Mouse (Mus musculus) limb, embryonic 10.5 days (tissue): ENCODE measurements at regions not wholly inside any gene's neighbourhood (a gene's known extent, or its start where the extent isn't known, plus 50 kb on each side); places are given as distances from the start of the nearest gene placed in this dataset.

Source experiments
- DNase-seq: peaks from one replicate; pipeline ENCODE4 v3.0.0-alpha.2; 2017; ENCODE audit warnings: low spot score
- H3K27ac ChIP-seq: fragments of 300-500 bp; sonication (generic); 2 replicates; pipeline ENCODE4 v1.5.1; 2016; ENCODE audit warnings: mild to moderate bottlenecking
- H3K27me3 ChIP-seq: fragments of 300-500 bp; sonication (generic); 2 replicates; pipeline ENCODE4 v1.6.1; 2016; ENCODE audit warnings: low read depth, mild to moderate bottlenecking; ENCODE audit not compliant: poor library complexity, severe bottlenecking
- H3K36me3 ChIP-seq: fragments of 300-500 bp; sonication (generic); 2 replicates; pipeline ENCODE4 v1.6.1; 2016; ENCODE audit warnings: mild to moderate bottlenecking, moderate library complexity
- H3K4me1 ChIP-seq: fragments of 300-500 bp; sonication (generic); 2 replicates; pipeline ENCODE4 v1.6.1; 2016
- H3K4me3 ChIP-seq: fragments of 300-500 bp; sonication (generic); 2 replicates; pipeline ENCODE4 v1.5.1; 2016; ENCODE audit warnings: mild to moderate bottlenecking, moderate library complexity
- H3K9me3 ChIP-seq: fragments of 300-500 bp; sonication (generic); replicated peaks from 2 replicates; pipeline ENCODE4 v1.6.1; 2016; ENCODE audit warnings: mild to moderate bottlenecking
- WGBS: fragments of 180-500 bp; shearing (Covaris S2); methylation state at CpG from one replicate; pipeline ENCODE4 v1.1.7; 2016; 5-methylcytosine and 5-hydroxymethylcytosine counted together

- H3K27ac ChIP-seq = no peak overlapping the region
- no peaks in the 10 kb centered on the region for H3K9me3 ChIP-seq
These were observed 105.7 kb upstream of the Lmo4 start for GRCm38 (mm10) chr3:144310748-144311147.

GRCm38 (mm10) chr3:144308616-144309015 lies 103.6 kb upstream of the Lmo4 start:
- DNase-seq = no peak
- H3K36me3 ChIP-seq = no peaks in the 10 kb centered on the region
- WGBS = 93% methylated on average over 4 of the region's 4 CpGs
- H3K27me3 ChIP-seq = no peaks in the 10 kb centered on the region
- no peaks in the 10 kb centered on the region for H3K9me3 ChIP-seq
- no peak overlapping the region for H3K4me3 ChIP-seq
- H3K4me1 ChIP-seq = peaks cover 34% of the 10 kb centered on the region
- H3K27ac ChIP-seq = no peak overlapping the region

More at GRCm38 (mm10) chr3:144310748-144311147, 105.7 kb upstream of the Lmo4 start:
- WGBS = 92% methylated on average over 5 of the region's 5 CpGs
- Histone ChIP-seq H3K36me3 (no peaks in the 10 kb centered on the region), H3K4me3 (no peak overlapping the region), H3K27me3 (no peaks in the 10 kb centered on the region), H3K4me1 (peaks cover 35% of the 10 kb centered on the region)
- DNase-seq = no peak

GRCm38 (mm10) chr3:144307557-144307956 lies 102.5 kb upstream of the Lmo4 start:
- DNase-seq = no peak
- WGBS = 83% methylated on average over 3 of the region's 3 CpGs
- Histone ChIP-seq H3K27me3 (no peaks in the 10 kb centered on the region), H3K9me3 (no peaks in the 10 kb centered on the region), H3K4me3 (no peak overlapping the region), H3K27ac (no peak overlapping the region), H3K4me1 (peaks cover 31% of the 10 kb centered on the region), H3K36me3 (no peaks in the 10 kb centered on the region)

- Histone ChIP-seq H3K9me3 (no peaks in the 10 kb centered on the region), H3K27me3 (no peaks in the 10 kb centered on the region), H3K4me1 (peaks cover 27% of the 10 kb centered on the region), H3K36me3 (no peaks in the 10 kb centered on the region), H3K27ac (peak overlapping the region; percentile 50; the same call in 1 of the 2 replicates), H3K4me3 (no peak overlapping the region)
- 76% methylated on average over 4 of the region's 4 CpGs for WGBS
- DNase-seq = no peak
These were observed 100.4 kb upstream of the Lmo4 start for GRCm38 (mm10) chr3:144305456-144305855.

- H3K9me3 ChIP-seq = no peaks in the 10 kb centered on the region
- 0 out of 2 replicates have a peak overlapping the region, but pooled peaks have one; percentile 1 for H3K27ac ChIP-seq
- H3K4me1 ChIP-seq = peaks cover 27% of the 10 kb centered on the region
- WGBS = 44% methylated on average over 4 of the region's 4 CpGs
- H3K27me3 ChIP-seq = no peaks in the 10 kb centered on the region
- no peak for DNase-seq
- no peak overlapping the region for H3K4me3 ChIP-seq
- no peaks in the 10 kb centered on the region for H3K36me3 ChIP-seq
These were observed 99.9 kb upstream of the Lmo4 start for GRCm38 (mm10) chr3:144304924-144305323.

GRCm38 (mm10) chr3:144302626-144303025 lies 97.6 kb upstream of the Lmo4 start:
- Histone ChIP-seq H3K4me1 (peaks cover 18% of the 10 kb centered on the region), H3K27ac (no peak overlapping the region), H3K36me3 (no peaks in the 10 kb centered on the region), H3K9me3 (no peaks in the 10 kb centered on the region), H3K4me3 (no peak overlapping the region), H3K27me3 (no peaks in the 10 kb centered on the region)
- DNase-seq = no peak
- 92% methylated on average over 3 of the region's 3 CpGs for WGBS

- peaks cover 18% of the 10 kb centered on the region for H3K4me1 ChIP-seq
- H3K27ac ChIP-seq = no peak overlapping the region
- no peaks in the 10 kb centered on the region for H3K9me3 ChIP-seq
- WGBS = 79% methylated on average over 3 of the region's 3 CpGs
- no peak for DNase-seq
- H3K27me3 ChIP-seq = no peaks in the 10 kb centered on the region
- no peak overlapping the region for H3K4me3 ChIP-seq
- no peaks in the 10 kb centered on the region for H3K36me3 ChIP-seq
These were observed 96.0 kb upstream of the Lmo4 start for GRCm38 (mm10) chr3:144301068-144301467.

GRCm38 (mm10) chr3:144299239-144299638 lies 94.2 kb upstream of the Lmo4 start:
- no peak for DNase-seq
- no peaks in the 10 kb centered on the region for H3K27me3 ChIP-seq

GRCm38 (mm10) chr3:144289489-144289888 lies 84.5 kb upstream of the Lmo4 start:
- Histone ChIP-seq H3K4me1 (no peaks in the 10 kb centered on the region; the same call in 1 of the 2 replicates), H3K36me3 (no peaks in the 10 kb centered on the region), H3K27ac (no peak overlapping the region; the same call in 1 of the 2 replicates), H3K27me3 (no peaks in the 10 kb centered on the region), H3K9me3 (no peaks in the 10 kb centered on the region), H3K4me3 (no peak overlapping the region)
- WGBS = 76% methylated on average over 3 of the region's 3 CpGs
- DNase-seq = no peak

More at GRCm38 (mm10) chr3:144299239-144299638, 94.2 kb upstream of the Lmo4 start:
- Histone ChIP-seq H3K9me3 (no peaks in the 10 kb centered on the region), H3K27ac (no peak overlapping the region), H3K36me3 (no peaks in the 10 kb centered on the region), H3K4me1 (no peaks in the 10 kb centered on the region), H3K4me3 (no peak overlapping the region)
- 95% methylated on average over 5 of the region's 5 CpGs for WGBS

- Histone ChIP-seq H3K36me3 (no peaks in the 10 kb centered on the region), H3K27me3 (no peaks in the 10 kb centered on the region), H3K4me1 (no peaks in the 10 kb centered on the region; the same call in 1 of the 2 replicates), H3K4me3 (no peak overlapping the region), H3K27ac (no peak overlapping the region), H3K9me3 (no peaks in the 10 kb centered on the region)
- 83% methylated on average over 8 of the region's 8 CpGs for WGBS
- DNase-seq = no peak
These were observed 81.1 kb upstream of the Lmo4 start for GRCm38 (mm10) chr3:144286100-144286499.

- H3K9me3 ChIP-seq = no peaks in the 10 kb centered on the region
- no peaks in the 10 kb centered on the region for H3K27me3 ChIP-seq
- DNase-seq = no peak
- H3K27ac ChIP-seq = no peak overlapping the region
- H3K36me3 ChIP-seq = no peaks in the 10 kb centered on the region
- no peak overlapping the region for H3K4me3 ChIP-seq
- 84% methylated on average over 3 of the region's 3 CpGs for WGBS
- H3K4me1 ChIP-seq = no peaks in the 10 kb centered on the region; the same call in 1 of the 2 replicates
These were observed 79.3 kb upstream of the Lmo4 start for GRCm38 (mm10) chr3:144284326-144284725.

- H3K27me3 ChIP-seq = no peaks in the 10 kb centered on the region
- H3K4me3 ChIP-seq = no peak overlapping the region
- no peaks in the 10 kb centered on the region for H3K9me3 ChIP-seq
- H3K4me1 ChIP-seq = no peaks in the 10 kb centered on the region
- no peak overlapping the region for H3K27ac ChIP-seq
- DNase-seq = no peak
- H3K36me3 ChIP-seq = no peaks in the 10 kb centered on the region
- WGBS = 92% methylated on average over 5 of the region's 5 CpGs
These were observed 68.1 kb upstream of the Lmo4 start for GRCm38 (mm10) chr3:144273115-144273514.

- Histone ChIP-seq H3K9me3 (no peaks in the 10 kb centered on the region), H3K27me3 (no peaks in the 10 kb centered on the region), H3K27ac (no peak overlapping the region), H3K4me3 (no peak overlapping the region), H3K4me1 (no peaks in the 10 kb centered on the region), H3K36me3 (no peaks in the 10 kb centered on the region)
- 85% methylated on average over 6 of the region's 6 CpGs for WGBS
- no peak for DNase-seq
These were observed 65.2 kb upstream of the Lmo4 start for GRCm38 (mm10) chr3:144270206-144270605.

GRCm38 (mm10) chr3:144264554-144264953 lies 59.5 kb upstream of the Lmo4 start:
- Histone ChIP-seq H3K27ac (no peak overlapping the region), H3K4me1 (no peaks in the 10 kb centered on the region), H3K9me3 (no peaks in the 10 kb centered on the region), H3K27me3 (no peaks in the 10 kb centered on the region), H3K4me3 (no peak overlapping the region), H3K36me3 (no peaks in the 10 kb centered on the region)
- DNase-seq = no peak
- WGBS = 82% methylated on average over 3 of the region's 3 CpGs
